Mouse (Mus musculus) cerebellum, adult 18-20 months (tissue): ENCODE measurements around the gene Fscn2.
"Not testable (repeated sequence)": the region's sequence is repeated elsewhere in the genome, so short reads cannot be mapped to it uniquely, and the experiment has no call there.

Experiments used
- DNase-seq, 2 experiments: peaks; one replicate each; pipeline ENCODE4 v3.0.0; 2021

Fscn2 gene

DNA sequence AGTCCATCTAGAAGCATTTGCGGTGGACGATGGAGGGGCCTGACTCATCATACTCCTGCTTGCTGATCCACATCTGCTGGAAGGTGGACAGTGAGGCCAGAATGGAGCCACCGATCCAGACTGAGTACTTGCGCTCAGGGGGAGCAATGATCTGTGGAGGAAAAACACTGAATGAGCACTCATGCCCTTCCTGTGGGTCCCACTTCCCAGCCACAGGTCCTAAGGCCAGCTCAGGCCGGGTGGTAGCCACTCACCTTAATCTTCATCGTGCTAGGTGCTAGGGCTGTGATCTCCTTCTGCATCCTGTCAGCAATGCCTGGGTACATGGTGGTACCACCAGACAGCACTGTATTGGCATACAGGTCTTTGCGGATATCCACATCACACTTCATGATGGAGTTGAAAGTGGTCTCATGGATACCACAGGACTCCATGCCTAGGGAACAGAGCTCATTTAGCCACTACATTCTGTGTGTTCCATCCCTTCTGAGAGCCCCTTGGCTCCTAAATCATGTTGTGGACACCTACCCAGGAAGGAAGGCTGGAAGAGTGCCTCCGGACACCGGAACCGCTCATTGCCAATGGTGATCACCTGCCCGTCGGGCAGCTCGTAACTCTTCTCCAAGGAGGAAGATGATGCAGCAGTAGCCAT, 14.8 kb upstream of the Fscn2 start:
- not testable (repeated sequence) for DNase-seq

DNA sequence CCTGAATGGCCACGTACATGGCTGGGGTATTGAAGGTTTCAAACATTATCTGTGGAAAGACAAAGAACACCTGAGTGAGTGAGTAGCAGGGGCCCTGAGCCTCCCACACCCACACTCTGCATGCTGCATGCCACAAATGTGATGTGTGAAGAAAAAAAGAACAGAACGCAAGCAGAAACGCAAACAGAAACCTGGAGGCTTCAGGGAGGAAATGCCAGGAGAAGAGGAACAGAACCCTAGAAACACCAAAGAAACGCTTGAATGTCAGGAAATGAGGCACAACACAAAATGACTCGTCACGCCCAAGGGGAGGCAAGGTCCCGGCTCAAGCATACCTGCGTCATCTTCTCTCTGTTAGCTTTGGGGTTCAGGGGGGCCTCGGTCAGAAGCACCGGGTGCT, 14.0 kb upstream of the Fscn2 start:
- peak in 1 of 2 experiments; percentile 26 for DNase-seq

GRCm38 (mm10) chr11:120347791-120348683, 13.3 kb upstream of the Fscn2 start, which contains the start of gene Actg1:
Actg1 (minus strand) TSS chr11:120348542.
- peak; percentile 83 to 88 for DNase-seq

DNA sequence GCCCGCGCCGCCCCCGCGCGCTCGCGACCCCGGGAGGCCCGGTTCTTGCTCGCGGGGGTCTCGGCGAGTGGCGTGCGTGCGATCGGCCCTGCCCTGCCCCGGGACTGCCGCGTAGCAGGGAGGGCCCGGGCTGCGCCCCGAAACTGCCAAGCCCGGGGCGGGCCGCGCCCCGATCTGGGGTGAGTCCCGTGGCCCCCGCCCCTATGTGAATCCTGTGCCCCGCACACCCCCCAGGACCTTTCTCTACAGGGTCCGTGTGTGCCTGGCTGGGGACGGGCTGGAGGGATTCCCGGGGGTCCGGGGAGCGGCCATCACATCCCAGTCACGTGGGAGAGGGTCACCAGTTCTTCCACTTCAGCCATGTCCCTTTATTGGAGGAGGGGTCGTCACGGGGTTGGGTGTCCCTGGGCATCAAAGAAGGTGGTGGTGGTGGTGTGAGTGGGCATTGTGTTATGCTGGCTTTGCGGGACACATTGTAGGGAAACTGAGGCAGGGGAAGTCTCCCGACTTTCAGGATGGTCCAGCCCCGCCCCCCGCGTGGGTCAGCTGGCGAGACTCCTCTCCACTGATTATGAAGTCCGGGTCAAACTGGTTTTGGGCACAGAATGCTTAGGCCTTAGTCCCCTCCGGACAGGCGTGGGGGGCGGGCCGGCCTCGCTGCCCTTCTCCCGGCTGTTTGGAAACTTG, 12.5 kb upstream of the Fscn2 start:
- peak; percentile 44 to 52 for DNase-seq

DNA sequence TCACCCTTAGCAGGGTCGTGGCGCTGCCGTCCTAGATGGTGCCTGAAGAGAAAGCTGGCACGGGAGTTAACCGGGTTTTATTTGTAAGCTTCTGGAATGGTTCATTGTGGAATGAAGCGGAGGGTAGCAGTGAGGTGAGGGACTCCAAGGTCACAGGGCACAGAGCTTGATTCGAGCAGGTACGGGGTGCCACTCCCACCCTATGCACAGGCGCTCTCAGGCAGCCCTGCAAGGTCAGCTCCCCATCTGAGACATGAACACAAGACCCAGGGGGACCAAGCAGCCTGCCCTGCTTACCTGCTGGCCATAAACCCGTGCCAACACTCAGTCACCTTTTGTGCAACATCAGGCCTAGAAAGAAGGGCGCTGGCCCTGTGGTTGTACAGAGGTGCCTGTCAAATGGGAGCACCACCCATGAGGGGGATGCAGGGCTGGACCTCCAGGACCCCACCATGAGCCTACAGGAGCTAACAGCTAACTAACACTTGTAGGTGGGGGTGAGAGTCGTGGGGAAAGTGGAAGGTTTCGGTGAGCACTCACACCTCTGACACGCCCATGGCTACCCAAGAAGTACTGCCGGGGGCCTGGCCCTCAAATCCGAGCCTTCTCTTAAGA, 11.9 kb upstream of the Fscn2 start:
- DNase-seq: peak in 1 of 2 experiments; percentile 50

GRCm38 (mm10) chr11:120349986-120350702, 11.2 kb upstream of the Fscn2 start:
- DNase-seq: peak; percentile 73 to 75

GRCm38 (mm10) chr11:120350711-120351110, 10.6 kb upstream of the Fscn2 start:
- DNase-seq: no peak

DNA sequence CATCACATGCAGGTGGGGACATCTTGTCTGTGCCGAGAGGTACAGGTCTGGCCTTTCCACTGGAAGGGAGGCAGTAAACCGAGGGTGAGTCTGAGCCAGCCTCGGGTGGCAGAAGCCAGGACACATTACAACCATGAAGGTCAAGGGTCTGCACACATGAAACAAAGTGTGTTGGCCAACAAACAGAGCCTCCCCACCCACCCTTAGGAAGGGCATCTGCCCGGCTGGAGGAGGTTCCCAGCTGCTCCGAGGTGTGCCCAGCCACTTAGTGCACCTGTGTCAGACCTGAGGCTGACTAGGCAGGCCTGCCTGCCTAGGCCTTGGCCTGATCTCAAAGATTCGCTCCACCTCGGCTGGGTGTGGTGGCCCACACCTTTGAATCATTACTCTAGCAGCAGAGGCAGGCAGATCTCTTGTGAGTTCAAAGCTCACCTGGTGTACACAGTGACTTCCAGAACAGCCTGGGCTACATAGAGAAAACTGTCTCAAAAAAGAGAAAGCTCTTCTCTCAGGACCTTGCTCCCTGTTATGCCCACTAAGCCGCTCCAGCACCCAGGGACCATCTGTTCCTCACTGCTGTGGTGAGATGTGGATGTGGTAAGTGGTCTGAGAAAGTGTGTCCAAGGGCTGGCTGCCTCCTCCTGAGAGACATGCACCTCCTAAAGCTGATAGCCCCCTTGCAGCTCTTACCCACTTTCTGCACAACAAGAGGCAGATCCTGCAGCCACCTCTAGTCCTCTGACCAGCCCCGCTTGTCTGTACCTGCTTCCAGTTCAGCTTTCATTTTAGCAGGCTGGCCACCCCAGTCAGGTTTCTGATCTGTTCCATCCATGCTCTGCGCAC, 9.9 kb upstream of the Fscn2 start:
- DNase-seq: no peak

- not testable (repeated sequence) for DNase-seq
Observed at GRCm38 (mm10) chr11:120352093-120352350, 9.3 kb upstream of the Fscn2 start.

GRCm38 (mm10) chr11:120352571-120353290, 8.6 kb upstream of the Fscn2 start:
- DNase-seq: no peak

DNA sequence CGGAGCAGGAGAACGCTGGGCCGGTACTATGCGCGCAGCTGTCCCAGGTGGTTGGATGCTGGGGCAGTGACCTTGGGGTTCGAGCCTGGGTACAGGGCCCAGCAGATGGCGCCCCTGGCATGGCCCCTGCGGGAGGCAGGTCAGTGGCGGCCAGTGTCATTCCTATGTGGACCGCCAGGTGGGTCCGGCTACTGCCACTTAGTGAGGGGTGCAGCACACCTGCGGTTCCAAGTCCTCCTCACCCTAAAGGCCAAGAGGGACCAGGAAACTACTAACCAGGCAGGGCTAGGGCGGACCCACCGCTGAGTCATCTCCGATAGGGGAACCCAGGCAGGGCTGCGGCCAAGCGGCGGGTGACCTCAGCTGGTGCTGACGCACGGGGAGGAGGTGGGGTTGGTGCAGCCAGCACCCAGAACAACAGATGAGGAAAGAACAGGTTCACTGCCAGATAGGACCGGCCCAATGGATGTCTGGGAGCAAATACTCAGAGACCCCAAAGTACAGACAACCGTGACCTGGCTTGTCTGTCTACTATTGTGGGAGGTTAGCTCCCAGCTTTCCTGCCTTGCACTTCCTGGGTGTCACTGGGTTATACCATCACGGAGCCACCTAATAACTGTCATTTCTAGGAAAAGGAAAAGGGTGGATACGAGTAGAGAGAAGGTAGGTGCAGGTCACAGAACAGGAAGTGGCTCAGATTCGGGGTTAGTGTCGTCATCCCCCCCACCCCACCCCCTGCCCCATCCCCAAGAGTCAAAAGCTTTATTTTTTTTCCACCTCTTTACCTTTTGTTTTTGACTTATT, 7.6 kb upstream of the Fscn2 start:
- DNase-seq: peak; percentile 70 to 75

GRCm38 (mm10) chr11:120354304-120355276, 6.7 kb upstream of the Fscn2 start:
- no peak for DNase-seq

DNA sequence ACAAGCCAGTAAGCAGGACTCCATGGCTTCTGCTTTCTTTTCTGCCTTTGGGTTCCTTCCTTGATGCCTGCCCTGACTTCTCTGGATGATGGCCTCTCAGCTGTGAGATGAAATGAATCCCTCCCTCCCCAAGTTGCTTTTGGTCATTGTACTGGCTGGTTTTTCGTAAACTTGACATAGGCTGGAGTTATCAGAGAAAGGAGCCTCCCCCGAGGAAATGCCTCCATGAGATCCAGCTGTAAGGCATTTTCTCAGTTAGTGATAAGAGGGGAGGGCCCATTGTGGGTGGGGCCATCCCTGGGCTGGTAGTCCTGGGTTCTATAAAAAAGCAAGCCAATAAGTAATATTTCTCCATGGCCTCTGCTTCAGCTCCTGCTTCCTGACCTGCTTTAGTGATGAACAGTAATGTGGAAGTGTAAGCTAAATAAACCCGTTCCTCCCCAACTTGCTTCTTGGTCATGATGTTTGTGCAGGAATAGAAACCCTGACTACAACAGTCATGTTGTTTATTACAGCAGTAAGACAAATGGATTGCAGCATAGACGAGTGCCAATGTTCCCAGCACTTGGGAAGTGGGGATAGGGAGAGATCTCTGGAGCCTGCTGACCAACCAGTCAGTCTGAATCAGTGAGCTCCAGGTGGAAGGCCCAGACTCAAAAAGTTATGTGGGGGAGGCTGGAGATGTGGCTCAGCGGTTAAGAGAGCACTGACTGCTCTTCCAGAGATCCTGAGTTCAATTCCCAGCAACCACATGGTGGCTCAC, 5.9 kb upstream of the Fscn2 start:
- DNase-seq: no peak

DNA sequence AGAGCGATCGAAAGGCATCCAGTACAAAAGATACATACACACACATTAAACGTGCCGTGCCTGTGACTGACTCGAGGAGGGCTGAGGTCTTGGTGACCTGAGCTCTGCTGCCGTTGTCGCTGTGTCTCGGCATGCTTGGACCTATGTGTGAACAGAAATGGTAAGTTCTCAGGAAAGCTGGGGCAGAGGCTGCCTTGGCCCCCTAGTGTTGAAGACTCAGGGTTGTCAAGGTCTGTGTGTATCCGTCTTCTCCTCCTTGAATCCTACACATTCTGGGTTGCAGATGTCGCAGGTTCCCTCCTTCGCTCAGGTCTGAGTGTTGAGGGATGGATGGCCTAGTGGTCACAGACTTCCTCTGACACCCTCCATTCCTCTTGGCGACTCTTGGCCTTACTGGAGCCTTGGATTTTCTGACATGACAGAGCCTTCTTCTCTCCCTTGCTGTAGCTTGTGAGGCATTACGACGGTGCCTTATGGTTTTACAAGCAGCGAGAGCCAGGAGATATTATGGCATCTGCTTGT, 5.0 kb upstream of the Fscn2 start:
- peak in 1 of 2 experiments; percentile 0 for DNase-seq

DNA sequence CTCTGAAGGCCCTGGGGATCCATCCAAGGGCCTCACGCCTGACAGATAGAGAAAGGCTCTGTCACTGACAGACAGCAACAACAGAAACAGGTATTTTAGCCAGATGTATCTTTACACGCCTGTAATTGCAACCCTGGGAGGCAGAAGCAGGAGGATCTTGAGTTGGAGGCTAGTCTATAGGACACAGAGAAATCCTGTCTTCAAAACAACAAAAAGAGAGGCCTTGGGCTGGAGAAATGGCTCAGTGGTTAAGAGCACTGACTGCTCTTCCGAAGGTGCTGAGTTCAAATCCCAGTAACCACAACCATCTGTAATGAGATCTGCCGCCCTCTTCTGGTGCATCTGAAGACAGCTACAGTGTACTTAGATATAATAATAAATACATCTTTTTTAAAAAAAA, 4.4 kb upstream of the Fscn2 start:
- DNase-seq: peak in 1 of 2 experiments; percentile 0

GRCm38 (mm10) chr11:120357791-120358401, 3.4 kb upstream of the Fscn2 start:
- no peak for DNase-seq

GRCm38 (mm10) chr11:120359391-120359790, 1.9 kb upstream of the Fscn2 start:
- DNase-seq: peak; percentile 48 to 62
